Mouse (Mus musculus): Measurements from ENCODE around the gene Pde6h. TPM values are rescaled to one million over a fixed set of nuclear protein-coding genes. Genes with fewer than 3 reads are reported as not detected.

Gene Pde6h
- total RNA-seq, 4 experiments from 2014 or later: 0.14 TPM; not detected in 3

- DNase-seq: no peak
Measured at GRCm38 (mm10) chr6:136983201-136983600, 59.6 kb downstream of the Pde6h start.

GRCm38 (mm10) chr6:136986019-136986418 lies 62.4 kb downstream of the Pde6h start:
- DNase-seq: no peak

- no peak for DNase-seq
Measured at GRCm38 (mm10) chr6:136986718-136987117, 63.1 kb downstream of the Pde6h start.

GRCm38 (mm10) chr6:136988536-136989060 lies 65.0 kb downstream of the Pde6h start:
- no peak for DNase-seq

- no peak for DNase-seq
Measured at GRCm38 (mm10) chr6:136989824-136990497, 66.3 kb downstream of the Pde6h start.

- DNase-seq: no peak
Measured at GRCm38 (mm10) chr6:136990557-136990956, 66.9 kb downstream of the Pde6h start.

GRCm38 (mm10) chr6:136993574-136993973 lies 69.9 kb downstream of the Pde6h start:
- no peak for DNase-seq

GRCm38 (mm10) chr6:136995533-136995932 lies 71.9 kb downstream of the Pde6h start:
- DNase-seq: no peak

- no peak for DNase-seq
Measured at GRCm38 (mm10) chr6:136996336-136996735, 72.7 kb downstream of the Pde6h start.

GRCm38 (mm10) chr6:136998181-136998580 lies 74.5 kb downstream of the Pde6h start:
- no peak for DNase-seq

GRCm38 (mm10) chr6:136999009-136999408 lies 75.4 kb downstream of the Pde6h start:
- DNase-seq: no peak

GRCm38 (mm10) chr6:136999707-137000446 lies 76.2 kb downstream of the Pde6h start:
- no peak for DNase-seq

- no peak for DNase-seq
Measured at GRCm38 (mm10) chr6:137000706-137001105, 77.1 kb downstream of the Pde6h start.

- no peak for DNase-seq
Measured at GRCm38 (mm10) chr6:137001267-137002168, 77.9 kb downstream of the Pde6h start.

GRCm38 (mm10) chr6:137002169-137002514 lies 78.5 kb downstream of the Pde6h start:
- no peak for DNase-seq

GRCm38 (mm10) chr6:137004359-137004758 lies 80.7 kb downstream of the Pde6h start:
- DNase-seq: no peak

GRCm38 (mm10) chr6:137011187-137011586 lies 87.6 kb downstream of the Pde6h start:
- no peak for DNase-seq

GRCm38 (mm10) chr6:137014346-137014745 lies 90.7 kb downstream of the Pde6h start:
- DNase-seq: no peak

GRCm38 (mm10) chr6:137017216-137017973 lies 93.8 kb downstream of the Pde6h start:
- no peak for DNase-seq

Measured in adrenal gland, adult 8-10 months (tissue).